Mouse (Mus musculus): Measurements from ENCODE around the gene Slc16a11.
A peak's percentile ranks its signal among the peaks of the same experiment; 100 is the strongest.

Gene Slc16a11

DNA sequence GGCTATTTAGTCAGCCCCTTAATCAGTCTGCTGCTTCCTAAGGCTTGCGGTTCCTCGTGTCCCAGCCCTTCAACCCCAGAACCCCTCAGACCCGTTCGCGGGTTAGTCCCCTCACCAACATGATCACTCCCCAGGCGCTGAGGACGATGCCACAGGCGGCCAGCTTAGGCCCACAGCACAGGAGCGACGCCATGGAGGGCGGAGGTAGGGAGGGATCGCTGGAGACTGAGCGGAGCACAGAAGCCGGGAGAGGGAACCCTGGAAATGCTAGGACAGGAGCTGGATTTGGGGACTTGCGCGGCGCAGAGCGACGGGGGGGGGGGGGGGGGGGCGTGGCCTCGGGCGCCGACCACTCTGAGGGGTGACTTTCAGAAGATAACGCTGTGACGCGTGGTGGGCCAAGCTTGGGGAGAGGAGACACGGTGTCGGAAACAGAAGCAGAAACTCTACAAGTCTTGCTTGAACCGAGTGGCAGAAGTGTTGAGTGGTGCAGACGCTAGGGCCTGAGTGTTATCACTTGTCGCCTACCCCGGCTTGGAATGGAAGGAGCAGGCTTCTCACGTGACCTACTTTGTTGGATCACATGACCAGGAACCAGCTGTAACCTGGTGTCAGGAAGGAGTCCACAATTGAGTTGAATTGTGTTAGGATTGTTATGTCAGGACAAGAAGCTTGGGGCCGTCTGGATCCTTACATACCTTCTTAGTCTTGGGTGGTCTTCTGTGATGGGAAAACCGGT, 27.2 kb downstream of the Slc16a11 start, which contains the start of the genes Gm21988 and Rnasek:
Gm21988 (minus strand) TSS at position 290 of the 739 bp plus-strand sequence.
Rnasek (minus strand) TSS at position 302 of the 739 bp plus-strand sequence.
- peaks cover 55% of the 10 kb centered on the region for H3K4me1 ChIP-seq (replicated peaks; ENCODE audit: low read depth, low read length)
- peak within 1 kb of the TSS; percentile 99 for H3K4me3 ChIP-seq (replicated peaks; ENCODE audit: low read length)
- peaks cover 22% of the 10 kb centered on the region for H3K36me3 ChIP-seq (ENCODE audit: insufficient read depth, low read length)
- TF ChIP-seq NANOG (IDR thresholded peaks at IDR 0.05; ENCODE audit: borderline replicate concordance, low read length) (no peak), POU5F1 (IDR thresholded peaks at IDR 0.05; ENCODE audit: borderline replicate concordance, low read length) (no peak), CTCF (conservative IDR thresholded peaks at IDR 0.05; ENCODE audit: low read length) (no peak)
- H3K9me3 ChIP-seq (ENCODE audit: low read length), result no peaks in the 10 kb centered on the region
- H3K27me3 ChIP-seq (ENCODE audit: insufficient read depth, low read length), result no peaks in the 10 kb centered on the region

DNA sequence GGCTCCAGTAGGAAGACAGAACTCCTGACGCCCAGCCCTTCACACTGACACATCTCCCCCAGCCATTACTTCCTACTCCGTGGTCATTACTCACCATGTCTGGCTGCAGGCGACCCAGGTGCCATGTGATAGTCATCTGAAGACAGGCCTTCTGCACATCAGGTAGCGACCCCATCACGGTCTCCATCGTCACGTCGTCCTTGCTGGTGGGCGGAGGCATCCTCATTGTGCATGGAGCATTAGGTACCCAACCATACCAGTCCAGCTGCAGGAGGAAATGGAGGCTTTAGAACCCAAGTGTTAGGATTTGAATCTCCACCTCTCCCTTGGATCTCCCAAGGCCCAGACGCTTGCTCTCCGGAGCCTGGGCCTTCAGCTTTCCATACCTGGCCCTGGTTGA, 30.0 kb downstream of the Slc16a11 start:
- TF ChIP-seq NANOG (IDR thresholded peaks at IDR 0.05; ENCODE audit: borderline replicate concordance, low read length), result no peak
- TF ChIP-seq CTCF (conservative IDR thresholded peaks at IDR 0.05; ENCODE audit: low read length), result no peak
- TF ChIP-seq POU5F1 (IDR thresholded peaks at IDR 0.05; ENCODE audit: borderline replicate concordance, low read length), result no peak
- Histone ChIP-seq H3K4me1 (replicated peaks; ENCODE audit: low read depth, low read length) (peaks cover 51% of the 10 kb centered on the region), H3K9me3 (ENCODE audit: low read length) (no peaks in the 10 kb centered on the region)

DNA sequence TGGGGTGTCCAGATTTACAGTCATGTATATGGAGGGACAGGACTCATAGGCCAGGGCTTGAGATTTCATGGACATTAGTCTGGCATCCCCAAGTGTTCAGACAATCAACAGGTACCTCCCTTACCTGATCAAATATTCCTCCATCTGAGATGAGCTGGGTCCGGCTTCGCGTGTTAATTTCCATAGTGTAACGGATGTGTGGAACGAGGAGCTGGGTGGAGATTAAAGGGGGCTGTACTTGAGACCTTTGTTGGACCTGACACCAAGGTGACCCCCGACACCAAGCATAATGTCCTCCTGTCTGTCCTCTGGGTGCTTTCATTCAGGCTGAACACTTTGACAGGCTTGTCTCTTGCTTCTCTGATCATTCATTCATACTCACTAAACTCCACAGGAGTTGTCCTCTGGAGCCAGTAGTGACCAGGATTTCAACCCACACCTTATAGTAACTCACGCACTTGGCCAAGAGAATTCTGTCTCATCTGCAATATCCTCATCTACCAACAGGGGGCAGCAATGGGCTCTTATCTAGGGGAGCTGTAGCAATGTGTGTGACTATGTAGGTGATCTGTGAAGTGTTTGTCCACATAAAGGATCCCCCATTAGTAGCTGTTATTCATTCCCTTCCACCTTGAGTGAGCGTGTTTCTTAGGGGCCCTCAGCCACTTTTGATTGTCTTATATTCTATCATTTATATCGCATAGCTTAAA, 34.7 kb downstream of the Slc16a11 start:
- H3K36me3 ChIP-seq (ENCODE audit: insufficient read depth, low read length), result no peaks in the 10 kb centered on the region
- H3K9me3 ChIP-seq (ENCODE audit: low read length), result no peaks in the 10 kb centered on the region
- peaks cover 29% of the 10 kb centered on the region for H3K27me3 ChIP-seq (ENCODE audit: insufficient read depth, low read length)
- peaks cover 27% of the 10 kb centered on the region for H3K4me1 ChIP-seq (replicated peaks; ENCODE audit: low read depth, low read length)
- TF ChIP-seq CTCF (conservative IDR thresholded peaks at IDR 0.05; ENCODE audit: low read length) (peak; percentile 90), POU5F1 (IDR thresholded peaks at IDR 0.05; ENCODE audit: borderline replicate concordance, low read length) (no peak)
- no peak overlapping the region for H3K4me3 ChIP-seq (replicated peaks; ENCODE audit: low read length)

More for the DNA sequence above, 30.0 kb downstream of the Slc16a11 start:
- Histone ChIP-seq H3K4me3 (replicated peaks; ENCODE audit: low read length) (no peak overlapping the region), H3K36me3 (ENCODE audit: insufficient read depth, low read length) (no peaks in the 10 kb centered on the region), H3K27me3 (ENCODE audit: insufficient read depth, low read length) (no peaks in the 10 kb centered on the region)

DNA sequence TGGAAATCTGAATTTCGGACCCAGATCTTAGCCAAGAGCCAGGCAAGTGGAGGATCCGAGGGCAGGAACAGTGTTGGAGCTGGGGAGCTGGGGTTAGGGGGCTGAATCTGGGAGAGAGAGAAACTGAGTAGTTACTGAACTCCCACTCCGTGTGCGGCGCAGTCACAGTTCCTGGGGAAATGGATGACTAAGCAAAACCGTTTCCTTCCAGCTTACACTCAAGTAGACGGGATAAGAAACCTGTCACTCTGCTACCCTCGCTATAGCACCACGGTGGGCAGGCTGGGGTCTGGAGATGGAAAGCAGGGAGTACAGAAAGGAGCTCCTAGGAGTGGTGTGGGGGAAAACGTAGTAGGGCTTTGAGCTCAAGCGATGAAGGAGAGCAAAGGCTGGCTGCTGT, 37.6 kb downstream of the Slc16a11 start:
- Histone ChIP-seq H3K9me3 (ENCODE audit: low read length) (no peaks in the 10 kb centered on the region), H3K4me1 (replicated peaks; ENCODE audit: low read depth, low read length) (peaks cover 40% of the 10 kb centered on the region), H3K27me3 (ENCODE audit: insufficient read depth, low read length) (peaks cover 57% of the 10 kb centered on the region), H3K4me3 (replicated peaks; ENCODE audit: low read length) (no peak overlapping the region), H3K36me3 (ENCODE audit: insufficient read depth, low read length) (no peaks in the 10 kb centered on the region)
- no peak for TF ChIP-seq POU5F1 (IDR thresholded peaks at IDR 0.05; ENCODE audit: borderline replicate concordance, low read length)
- TF ChIP-seq NANOG (IDR thresholded peaks at IDR 0.05; ENCODE audit: borderline replicate concordance, low read length), result no peak
- no peak for TF ChIP-seq CTCF (conservative IDR thresholded peaks at IDR 0.05; ENCODE audit: low read length)

DNA sequence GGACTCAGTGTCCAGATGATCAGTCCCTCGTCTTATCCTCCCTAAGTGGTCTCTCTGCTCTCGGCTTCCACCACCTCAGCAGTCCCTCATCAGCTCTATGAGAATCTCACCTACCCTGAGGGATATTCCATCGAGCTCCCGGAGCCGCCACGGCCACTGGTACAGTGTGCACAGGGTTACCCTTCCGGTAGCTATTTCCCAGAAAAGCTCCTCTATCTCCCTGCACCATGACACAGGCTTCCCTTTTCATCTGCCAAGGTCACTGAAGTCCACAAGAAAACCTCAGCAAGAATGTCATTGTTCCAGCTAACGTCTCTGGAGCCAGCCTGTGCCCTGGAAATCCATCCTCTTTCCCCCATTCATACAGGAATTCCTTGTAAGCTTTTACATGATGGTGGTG, 39.3 kb downstream of the Slc16a11 start:
- TF ChIP-seq CTCF (conservative IDR thresholded peaks at IDR 0.05; ENCODE audit: low read length) (no peak), POU5F1 (IDR thresholded peaks at IDR 0.05; ENCODE audit: borderline replicate concordance, low read length) (no peak), NANOG (IDR thresholded peaks at IDR 0.05; ENCODE audit: borderline replicate concordance, low read length) (no peak)
- H3K27me3 ChIP-seq (ENCODE audit: insufficient read depth, low read length), result peaks cover 64% of the 10 kb centered on the region
- no peaks in the 10 kb centered on the region for H3K36me3 ChIP-seq (ENCODE audit: insufficient read depth, low read length)
- no peaks in the 10 kb centered on the region for H3K9me3 ChIP-seq (ENCODE audit: low read length)
- no peak overlapping the region for H3K4me3 ChIP-seq (replicated peaks; ENCODE audit: low read length)
- H3K4me1 ChIP-seq (replicated peaks; ENCODE audit: low read depth, low read length), result peaks cover 32% of the 10 kb centered on the region

DNA sequence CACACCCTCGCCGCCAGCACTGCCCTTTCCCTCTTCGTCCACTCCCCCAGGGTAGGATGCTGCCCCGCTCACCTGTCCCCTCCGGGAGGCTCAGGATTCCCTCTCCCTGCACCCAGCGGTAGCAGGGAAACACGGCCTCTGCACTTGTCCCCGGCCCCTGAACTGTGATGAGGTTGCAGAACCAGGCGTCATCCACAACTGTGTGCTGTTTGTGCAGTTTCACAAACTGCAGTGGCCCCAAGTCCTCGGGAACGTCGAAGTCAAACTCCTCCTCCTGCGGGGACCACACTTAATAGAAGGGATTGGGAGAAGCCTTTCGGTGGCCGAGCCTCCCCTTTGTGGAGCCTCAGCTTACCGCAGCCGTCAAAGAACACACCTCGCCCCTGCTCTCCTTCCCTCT, 41.8 kb downstream of the Slc16a11 start:
- peaks cover 75% of the 10 kb centered on the region for H3K27me3 ChIP-seq (ENCODE audit: insufficient read depth, low read length)

DNA sequence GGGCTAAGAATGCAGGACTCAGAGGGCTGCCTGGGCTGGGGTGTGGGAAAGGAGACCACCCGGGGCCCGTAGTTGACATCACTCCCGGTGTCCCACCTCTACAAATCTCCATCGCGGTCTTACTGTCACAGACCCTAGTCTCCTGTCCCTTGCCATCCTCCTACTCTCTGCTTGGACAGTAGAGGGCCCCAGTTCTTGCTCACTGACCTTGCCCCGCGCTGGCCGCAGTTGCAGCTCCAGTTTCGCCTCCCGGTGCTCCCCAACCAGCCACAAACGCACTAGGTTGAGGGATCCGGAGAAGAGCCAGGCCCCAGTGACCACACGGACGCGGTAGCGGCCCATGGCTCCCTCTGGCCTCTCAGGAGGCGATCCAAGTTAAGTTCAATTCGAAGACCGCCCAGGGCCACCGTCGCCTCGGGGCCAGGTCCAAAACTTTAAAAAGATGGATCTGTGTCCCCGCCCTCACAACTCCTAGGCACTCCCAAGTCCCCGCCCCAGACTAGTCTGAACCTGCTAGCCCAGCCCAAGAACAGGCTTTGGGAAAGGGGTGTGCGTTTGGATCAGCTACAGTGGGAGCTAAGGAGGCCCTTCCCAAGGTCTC, 42.5 kb downstream of the Slc16a11 start, which contains the start of gene Alox12:
Alox12 (minus strand) TSS at position 423 of the 601 bp plus-strand sequence.
- peaks cover 26% of the 10 kb centered on the region for H3K4me1 ChIP-seq (replicated peaks; ENCODE audit: low read depth, low read length)
- no peaks in the 10 kb centered on the region for H3K36me3 ChIP-seq (ENCODE audit: insufficient read depth, low read length)
- TF ChIP-seq CTCF (conservative IDR thresholded peaks at IDR 0.05; ENCODE audit: low read length) (no peak), POU5F1 (IDR thresholded peaks at IDR 0.05; ENCODE audit: borderline replicate concordance, low read length) (no peak), NANOG (IDR thresholded peaks at IDR 0.05; ENCODE audit: borderline replicate concordance, low read length) (no peak)
- peaks cover 73% of the 10 kb centered on the region for H3K27me3 ChIP-seq (ENCODE audit: insufficient read depth, low read length)
- no peaks in the 10 kb centered on the region for H3K9me3 ChIP-seq (ENCODE audit: low read length)
- peak within 1 kb of the TSS; percentile 70 for H3K4me3 ChIP-seq (replicated peaks; ENCODE audit: low read length)

More for the DNA sequence above, 41.8 kb downstream of the Slc16a11 start:
- no peaks in the 10 kb centered on the region for H3K36me3 ChIP-seq (ENCODE audit: insufficient read depth, low read length)
- H3K4me1 ChIP-seq (replicated peaks; ENCODE audit: low read depth, low read length), result peaks cover 26% of the 10 kb centered on the region
- peak overlapping the region; percentile 70 for H3K4me3 ChIP-seq (replicated peaks; ENCODE audit: low read length)
- TF ChIP-seq CTCF (conservative IDR thresholded peaks at IDR 0.05; ENCODE audit: low read length), result no peak
- TF ChIP-seq POU5F1 (IDR thresholded peaks at IDR 0.05; ENCODE audit: borderline replicate concordance, low read length), result no peak
- no peak for TF ChIP-seq NANOG (IDR thresholded peaks at IDR 0.05; ENCODE audit: borderline replicate concordance, low read length)
- no peaks in the 10 kb centered on the region for H3K9me3 ChIP-seq (ENCODE audit: low read length)

DNA sequence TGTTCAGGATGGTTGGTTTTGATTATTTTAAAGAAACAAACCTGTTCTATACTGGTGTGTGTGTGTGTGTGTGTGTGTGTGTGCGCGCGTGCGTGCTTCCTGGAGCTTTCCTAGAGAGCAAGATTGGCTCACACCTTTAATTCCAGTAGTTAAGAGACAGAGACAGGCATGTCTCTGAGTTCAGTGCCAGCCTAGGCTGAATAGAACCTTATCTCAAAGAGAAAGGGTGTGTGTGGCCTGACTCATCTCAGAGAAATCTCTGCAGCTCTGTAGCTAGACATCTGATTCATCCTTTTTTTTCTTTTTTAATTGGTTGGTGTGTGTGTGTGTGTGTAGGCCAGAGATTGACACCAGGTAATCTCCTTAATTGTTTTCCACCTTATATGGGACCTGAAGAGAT, 46.5 kb downstream of the Slc16a11 start:
- Histone ChIP-seq H3K9me3 (ENCODE audit: low read length) (no peaks in the 10 kb centered on the region), H3K4me3 (replicated peaks; ENCODE audit: low read length) (no peak overlapping the region), H3K27me3 (ENCODE audit: insufficient read depth, low read length) (peaks cover 33% of the 10 kb centered on the region), H3K36me3 (ENCODE audit: insufficient read depth, low read length) (no peaks in the 10 kb centered on the region), H3K4me1 (replicated peaks; ENCODE audit: low read depth, low read length) (peaks cover 19% of the 10 kb centered on the region)
- TF ChIP-seq CTCF (conservative IDR thresholded peaks at IDR 0.05; ENCODE audit: low read length), result no peak
